Mouse (Mus musculus) testis, adult 2 months (tissue): ENCODE data around the gene Tmem183a.

Experiments used
- CTCF ChIP-seq: fragments of 200-500 bp; IDR thresholded peaks from 2 replicates; pipeline ENCODE4 v1.5.1; 2012; ENCODE audit warnings: low read depth, mild to moderate bottlenecking, inconsistent platforms, low read length, moderate library complexity; ENCODE audit not compliant: control insufficient read depth, insufficient read depth, insufficient replicate concordance
- POLR2A ChIP-seq: fragments of 200-500 bp; IDR thresholded peaks from 2 replicates; pipeline ENCODE4 v1.6.1; 2012; ENCODE audit warnings: low read depth, mild to moderate bottlenecking, inconsistent platforms, low read length, moderate library complexity; ENCODE audit not compliant: control insufficient read depth

DNA sequence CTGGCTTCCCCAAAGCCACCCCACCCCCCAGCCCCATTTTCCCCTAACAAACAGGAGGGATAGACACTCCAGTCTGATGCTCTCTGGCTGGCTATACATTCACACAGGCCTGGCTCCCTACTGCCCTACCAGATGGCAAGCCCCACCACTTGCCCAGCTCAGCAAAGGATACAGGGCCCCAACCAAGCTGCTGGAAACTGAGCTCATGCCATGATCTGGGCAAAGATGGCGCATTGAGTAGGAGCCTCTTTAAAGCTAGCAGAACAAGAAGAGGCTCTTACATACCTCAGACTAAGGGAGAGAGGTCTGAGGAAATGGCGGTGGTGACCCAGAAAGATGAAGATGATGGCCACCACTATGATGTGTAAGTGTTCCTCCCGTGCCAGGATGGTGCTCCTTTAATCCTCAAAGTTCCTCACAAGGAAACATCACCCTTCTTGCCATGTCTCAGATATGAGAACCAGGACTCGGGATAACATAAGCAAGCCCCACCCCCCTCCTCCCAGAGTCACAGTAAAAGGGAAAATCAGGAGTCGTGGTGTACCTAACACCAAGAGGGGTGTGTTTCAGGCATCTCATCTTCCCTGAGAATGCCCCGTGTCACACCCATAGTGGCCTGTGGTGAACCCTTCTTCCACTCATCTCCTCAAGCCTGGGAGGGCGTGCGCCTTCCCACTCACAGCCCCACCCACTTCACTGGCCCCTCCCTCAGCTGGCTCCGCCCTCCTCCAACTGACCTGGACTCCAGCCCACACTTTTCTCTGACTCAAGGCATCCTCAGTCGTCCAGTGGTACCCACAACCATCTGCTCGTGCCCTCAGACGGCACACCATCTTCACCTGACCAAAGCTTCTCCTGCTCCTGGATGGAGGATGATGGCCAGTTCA, 25.6 kb downstream of the Tmem183a start:
- TF ChIP-seq CTCF (no peak), POLR2A (no peak)
